Mouse (Mus musculus) kidney, postnatal 36 days (tissue): ENCODE results near the gene Olfr108.

Experiments used
- DNase-seq, 2 experiments: peaks; one replicate each; pipeline ENCODE4 v3.0.0; 2021 to 2022; ENCODE audit warnings: mixed read lengths in 2 of 2

Olfr108 gene

DNA sequence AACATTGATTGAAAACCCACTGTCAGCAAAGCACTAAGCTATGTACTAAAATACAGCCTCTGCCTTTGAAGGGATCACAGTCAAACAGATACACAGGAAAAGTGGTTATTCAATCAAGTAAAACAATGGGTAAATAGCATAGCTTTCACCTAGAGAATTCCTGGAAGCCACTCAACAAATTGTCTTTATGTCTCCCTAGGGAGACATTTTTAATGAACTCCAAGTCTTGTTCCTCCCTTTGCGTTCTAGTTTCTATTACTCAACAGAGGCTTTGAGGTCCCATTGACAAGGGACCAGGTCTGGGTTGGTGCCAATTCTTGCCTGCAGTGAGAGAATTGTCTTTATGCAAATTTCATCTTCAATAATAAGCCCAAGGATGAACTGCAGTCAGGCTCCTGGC, at the start of gene Olfr108:
Gene Olfr108, plus strand, starts transcription at position 301 of the 400 bp plus-strand sequence.
- no peak for DNase-seq

DNA sequence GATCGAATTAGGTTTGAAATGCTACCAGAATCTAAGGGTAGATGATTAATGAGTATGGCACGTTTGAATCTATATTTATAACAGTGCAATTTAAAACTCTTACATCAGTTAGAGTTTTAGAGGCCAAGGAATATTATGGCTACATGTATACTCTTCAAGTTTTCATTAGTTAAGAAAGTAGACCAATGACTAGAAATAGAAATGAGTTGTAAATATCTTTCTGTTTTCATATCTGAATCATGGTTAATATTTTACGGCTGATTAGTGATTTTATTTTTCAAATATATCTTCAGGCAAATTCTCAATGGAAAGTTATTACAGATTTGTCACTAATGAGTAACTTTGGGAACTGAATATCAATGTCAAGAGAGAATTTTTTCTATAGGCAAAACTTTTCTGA, 46.4 kb upstream of the Olfr108 start, which contains the start of gene Olfr107:
Gene Olfr107, plus strand, starts transcription at position 301 of the 400 bp plus-strand sequence.
- DNase-seq = no peak

DNA sequence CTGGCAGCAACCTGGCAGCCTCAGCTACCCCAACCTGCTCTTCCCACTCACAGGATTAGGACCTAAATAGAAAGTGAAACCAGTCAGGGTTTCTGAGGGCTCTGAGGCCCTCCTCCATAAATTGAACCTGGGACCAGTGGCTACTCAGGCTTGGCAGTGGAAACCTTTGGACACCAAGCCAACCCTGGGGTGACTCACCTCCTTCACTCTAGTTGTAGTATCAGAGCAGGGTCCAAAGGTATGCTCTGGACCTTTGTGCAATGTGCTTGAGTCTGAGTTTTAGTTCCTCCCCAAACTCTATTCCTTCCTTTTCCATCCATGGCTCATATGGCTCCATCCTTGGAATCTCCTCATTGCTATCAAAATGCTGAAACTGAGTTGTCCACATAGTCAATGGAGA, 31.9 kb upstream of the Olfr108 start:
- DNase-seq = no peak

DNA sequence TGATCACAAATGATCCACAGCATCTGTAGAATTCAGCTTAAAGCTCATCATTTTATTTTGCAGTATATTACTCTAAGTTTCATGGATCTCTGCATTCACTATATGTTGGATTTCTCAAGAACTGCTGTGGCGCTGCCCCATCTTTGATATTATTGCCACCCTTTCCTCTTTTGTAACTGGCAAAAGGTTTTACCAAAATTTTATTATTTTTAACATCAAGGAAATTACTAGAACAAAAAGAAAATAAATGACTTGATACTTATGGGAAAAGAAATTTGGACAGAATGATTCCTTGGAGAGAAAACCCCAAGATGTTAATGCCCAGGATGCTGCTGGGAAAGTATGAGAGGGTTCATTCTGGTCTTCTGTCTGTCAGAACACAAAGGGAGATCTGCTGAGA, 13.3 kb downstream of the Olfr108 start, which contains the start of gene Olfr109:
Gene Olfr109, plus strand, starts transcription at position 301 of the 400 bp plus-strand sequence.
- DNase-seq = no peak

DNA sequence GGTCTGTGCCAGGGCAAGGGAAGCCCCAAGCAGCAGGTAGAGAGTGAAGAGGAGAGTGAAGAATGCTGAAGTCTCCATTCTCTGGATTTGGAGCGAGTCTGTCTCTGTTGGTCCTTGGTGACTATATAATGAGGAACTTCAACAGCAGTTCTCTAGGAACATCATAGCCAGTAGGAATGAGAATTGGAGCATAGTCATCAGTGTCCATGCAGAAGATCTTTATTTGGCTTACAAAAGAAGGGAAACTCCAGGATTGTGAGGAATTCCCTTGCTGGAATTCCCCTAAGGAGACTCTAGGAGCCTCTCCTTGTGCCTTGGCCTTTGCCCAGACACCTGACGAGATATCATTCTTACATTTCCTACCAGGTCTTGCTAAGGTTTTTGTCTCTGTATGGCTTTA, 38.2 kb downstream of the Olfr108 start, which contains the start of gene H2-M2:
Gene H2-M2, minus strand, starts transcription at position 101 of the 400 bp plus-strand sequence.
- DNase-seq = no peak

DNA sequence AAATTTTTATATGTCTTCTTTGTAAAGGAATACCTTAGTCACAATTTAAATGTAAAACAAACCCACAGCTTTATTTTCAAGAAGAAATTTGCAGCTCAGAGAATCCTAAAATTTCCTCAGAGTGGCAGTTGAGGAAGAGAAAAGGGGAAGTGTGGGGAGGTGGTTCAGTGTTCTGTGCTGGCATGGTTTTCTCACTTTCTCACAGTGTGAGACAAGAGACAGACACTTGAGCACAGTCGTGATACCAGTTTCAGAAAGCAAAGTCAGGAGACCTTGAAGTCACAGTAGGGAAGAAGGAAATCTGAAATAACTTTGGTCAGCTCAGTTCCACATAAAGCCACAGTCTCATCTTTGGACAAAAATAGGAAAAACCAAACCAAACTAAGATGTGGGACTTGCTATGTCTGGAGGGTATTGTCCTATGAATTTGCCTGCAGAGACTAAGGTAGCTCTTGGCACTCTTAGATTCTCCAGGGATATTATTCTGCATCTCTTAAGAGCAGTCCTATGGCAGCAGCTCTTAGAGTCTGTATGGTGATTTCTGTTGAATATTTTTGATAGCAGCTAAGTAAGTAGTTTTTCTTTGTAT, 46.7 kb downstream of the Olfr108 start, which contains the start of gene Olfr110:
Gene Olfr110, plus strand, starts transcription at position 539 of the 589 bp plus-strand sequence.
- peak in 1 of 2 experiments; percentile 2 for DNase-seq
